Mouse (Mus musculus): ENCODE data around the gene Gm5868. TPM values are rescaled to one million over a fixed set of nuclear protein-coding genes. Genes with fewer than 3 reads are reported as not detected.

Gm5868 gene
- 5.9 and 6.3 TPM in 2 replicates for polyA plus RNA-seq (2014; fragmentation: Nextera tagmentation; extraction: Ambion mirVana)

DNA sequence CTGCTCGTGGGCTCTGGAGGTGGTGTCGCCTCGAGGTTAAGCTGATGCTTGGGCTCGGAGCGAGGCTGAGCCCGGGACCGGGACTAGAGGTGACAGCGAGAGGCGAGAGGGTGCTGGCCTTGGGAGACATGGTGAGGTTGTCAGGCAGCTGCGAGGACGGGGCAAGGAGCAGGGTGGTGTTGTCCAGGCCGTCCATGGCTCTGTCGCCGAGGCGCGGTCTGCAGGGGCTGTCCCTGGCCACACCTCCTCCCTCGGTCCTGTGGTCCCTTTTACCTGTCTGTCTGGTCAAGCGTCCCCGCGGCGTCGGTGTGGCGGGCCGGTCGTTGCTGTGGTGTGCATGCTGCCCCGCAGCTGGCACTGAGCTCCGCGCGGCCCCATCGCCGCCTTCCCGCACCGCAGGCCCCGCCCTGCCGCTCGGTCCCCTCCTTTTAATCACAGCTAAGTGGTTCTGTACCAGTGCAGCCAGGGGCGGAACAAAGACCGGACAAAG is at the start of gene Gm5868:
TSS of gene Gm5868 (minus strand) at position 360 of the 490 bp plus-strand sequence.
- H3K27ac ChIP-seq (ENCODE audit: low read depth, low read length) = no peak within 1 kb of the TSS
- ATAC-seq (ENCODE audit: low FRiP score) = peak; percentile 92
- WGBS = 3% methylated on average over 36 of the region's 38 CpGs

DNA sequence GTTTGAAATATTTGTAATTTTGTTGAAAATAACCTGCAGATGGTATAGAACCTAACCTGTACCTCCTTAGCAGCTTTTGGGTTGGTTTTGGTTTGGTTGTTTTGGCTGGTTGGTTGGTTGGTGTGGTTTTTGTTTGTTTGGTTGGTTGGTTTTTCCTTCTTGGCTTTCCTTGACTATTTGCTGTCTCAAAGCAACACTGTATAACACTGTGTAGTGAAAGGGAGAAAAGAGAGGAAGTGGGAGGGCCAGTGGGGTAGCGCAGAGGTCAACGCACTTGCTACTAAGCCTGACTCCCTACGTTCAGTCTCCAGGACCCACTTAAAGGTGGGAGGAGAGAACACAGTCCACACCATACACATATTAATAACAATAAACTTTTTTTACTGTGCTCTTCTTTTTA is 49.2 kb upstream of the Gm5868 start:
- Histone ChIP-seq H3K4me2 (replicated peaks; ENCODE audit: low read depth, low read length) (no peak overlapping the region), H3K4me3 (ENCODE audit: low read depth, low read length) (no peak overlapping the region), H3K27me3 (ENCODE audit: control insufficient read depth, insufficient read depth, low read length) (no peaks in the 10 kb centered on the region), H3K9ac (ENCODE audit: low read depth, low read length) (no peak overlapping the region), H3K36me3 (ENCODE audit: control insufficient read depth, insufficient read depth, low read length) (no peaks in the 10 kb centered on the region), H3K27ac (ENCODE audit: low read depth, low read length) (no peak overlapping the region), H3K9me3 (ENCODE audit: control insufficient read depth, low read length) (no peaks in the 10 kb centered on the region), H3K4me1 (replicated peaks; ENCODE audit: control insufficient read depth, insufficient read depth, low read length) (no peaks in the 10 kb centered on the region)
- 86% methylated on average over 3 of the region's 3 CpGs for WGBS
- ATAC-seq (ENCODE audit: low FRiP score) (no peak), DNase-seq (ENCODE audit: low spot score) (no peak)

More for the DNA sequence above, at the start of gene Gm5868:
- H3K4me3 ChIP-seq (ENCODE audit: low read depth, low read length) = peak within 1 kb of the TSS; percentile 33
- no peaks in the 10 kb centered on the region for H3K9me3 ChIP-seq (ENCODE audit: control insufficient read depth, low read length)
- DNase-seq (ENCODE audit: low spot score) = peak; percentile 56
- peaks cover 3% of the 10 kb centered on the region; the same call in 1 of the 2 replicates for H3K27me3 ChIP-seq (ENCODE audit: control insufficient read depth, insufficient read depth, low read length)
- peak within 1 kb of the TSS; percentile 48 for H3K4me2 ChIP-seq (replicated peaks; ENCODE audit: low read depth, low read length)
- H3K9ac ChIP-seq (ENCODE audit: low read depth, low read length) = peak within 1 kb of the TSS; percentile 40; the same call in 1 of the 2 replicates
- H3K36me3 ChIP-seq (ENCODE audit: control insufficient read depth, insufficient read depth, low read length) = no peaks in the 10 kb centered on the region
- H3K4me1 ChIP-seq (replicated peaks; ENCODE audit: control insufficient read depth, insufficient read depth, low read length) = no peaks in the 10 kb centered on the region

DNA sequence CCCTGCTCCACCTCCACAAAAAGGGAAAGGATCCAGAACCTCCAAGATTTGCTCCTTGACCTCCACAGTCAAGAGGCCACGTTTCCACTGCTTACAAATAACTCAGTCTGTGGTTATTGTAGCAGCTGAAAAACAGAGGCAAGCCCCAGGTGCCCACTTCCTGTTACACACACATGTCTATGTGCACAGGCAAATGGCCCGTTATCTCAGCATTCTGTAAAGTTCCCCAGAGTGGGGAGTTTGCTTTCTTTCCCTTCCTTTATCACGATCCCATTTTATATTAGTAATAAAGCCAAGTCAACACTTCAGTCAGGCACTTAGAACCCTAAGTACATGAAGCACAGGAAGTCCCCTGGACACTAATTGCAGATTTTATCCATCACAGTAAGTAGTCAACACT is 48.8 kb upstream of the Gm5868 start:
- no peak for ATAC-seq (ENCODE audit: low FRiP score)
- H3K4me2 ChIP-seq (replicated peaks; ENCODE audit: low read depth, low read length) = no peak overlapping the region
- no peak overlapping the region for H3K9ac ChIP-seq (ENCODE audit: low read depth, low read length)
- DNase-seq (ENCODE audit: low spot score) = no peak
- H3K9me3 ChIP-seq (ENCODE audit: control insufficient read depth, low read length) = no peaks in the 10 kb centered on the region
- H3K27me3 ChIP-seq (ENCODE audit: control insufficient read depth, insufficient read depth, low read length) = no peaks in the 10 kb centered on the region
- no peak overlapping the region for H3K27ac ChIP-seq (ENCODE audit: low read depth, low read length)
- no peaks in the 10 kb centered on the region for H3K4me1 ChIP-seq (replicated peaks; ENCODE audit: control insufficient read depth, insufficient read depth, low read length)
- 72% methylated on average over 3 of the region's 3 CpGs for WGBS
- H3K4me3 ChIP-seq (ENCODE audit: low read depth, low read length) = no peak overlapping the region
- H3K36me3 ChIP-seq (ENCODE audit: control insufficient read depth, insufficient read depth, low read length) = no peaks in the 10 kb centered on the region

DNA sequence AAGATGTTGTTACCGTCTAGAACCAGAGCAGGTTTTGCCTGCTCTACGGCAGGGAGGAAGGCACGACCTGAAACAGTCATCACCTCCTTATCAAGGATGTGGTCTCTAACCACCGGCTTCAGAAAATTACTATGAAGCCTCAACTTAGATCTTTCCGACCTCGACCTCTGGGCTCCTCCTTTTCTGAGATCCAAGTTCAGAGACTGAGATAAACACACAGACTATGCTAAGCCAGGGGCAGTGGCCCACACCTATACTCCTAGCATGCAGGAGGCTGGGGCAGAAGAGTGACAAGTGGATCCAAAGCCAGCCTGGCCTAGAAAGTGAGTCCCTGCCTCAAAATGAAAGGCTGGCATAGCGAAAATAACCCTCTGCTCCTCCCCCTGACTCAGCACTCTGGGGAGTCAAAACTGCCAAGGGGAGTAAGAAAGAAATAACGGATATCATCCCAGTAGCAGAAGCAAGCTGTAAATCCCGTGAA is 47.5 kb upstream of the Gm5868 start:
- H3K4me3 ChIP-seq (ENCODE audit: low read depth, low read length) = no peak overlapping the region
- DNase-seq (ENCODE audit: low spot score) = no peak
- WGBS = 85% methylated on average over 9 of the region's 9 CpGs
- H3K36me3 ChIP-seq (ENCODE audit: control insufficient read depth, insufficient read depth, low read length) = no peaks in the 10 kb centered on the region
- H3K9ac ChIP-seq (ENCODE audit: low read depth, low read length) = no peak overlapping the region
- no peaks in the 10 kb centered on the region for H3K4me1 ChIP-seq (replicated peaks; ENCODE audit: control insufficient read depth, insufficient read depth, low read length)
- no peaks in the 10 kb centered on the region for H3K27me3 ChIP-seq (ENCODE audit: control insufficient read depth, insufficient read depth, low read length)
- no peak overlapping the region for H3K27ac ChIP-seq (ENCODE audit: low read depth, low read length)
- H3K4me2 ChIP-seq (replicated peaks; ENCODE audit: low read depth, low read length) = no peak overlapping the region
- no peaks in the 10 kb centered on the region for H3K9me3 ChIP-seq (ENCODE audit: control insufficient read depth, low read length)
- ATAC-seq (ENCODE audit: low FRiP score) = no peak

DNA sequence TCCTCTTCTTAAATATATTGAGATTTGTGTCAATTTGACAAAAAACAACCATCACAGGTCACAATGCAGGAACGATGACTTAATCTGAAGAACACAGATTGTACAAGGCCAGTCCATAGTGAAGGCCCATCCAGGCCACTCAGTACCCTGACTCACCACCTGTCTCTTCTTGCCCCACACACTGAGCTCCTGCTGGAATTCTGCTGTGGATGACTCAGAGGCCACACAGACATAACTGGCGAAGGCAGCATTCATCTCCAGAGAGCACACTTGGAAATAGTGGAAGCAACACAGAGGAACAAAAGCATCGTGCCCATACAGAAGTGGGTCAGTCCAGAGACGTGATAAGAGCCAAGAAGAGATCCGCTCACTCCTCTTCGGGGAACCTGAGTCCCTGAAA is 42.7 kb upstream of the Gm5868 start:
- no peak overlapping the region for H3K9ac ChIP-seq (ENCODE audit: low read depth, low read length)
- H3K27me3 ChIP-seq (ENCODE audit: control insufficient read depth, insufficient read depth, low read length) = no peaks in the 10 kb centered on the region
- 92% methylated on average over 6 of the region's 6 CpGs for WGBS
- H3K9me3 ChIP-seq (ENCODE audit: control insufficient read depth, low read length) = no peaks in the 10 kb centered on the region
- H3K4me3 ChIP-seq (ENCODE audit: low read depth, low read length) = no peak overlapping the region
- H3K4me2 ChIP-seq (replicated peaks; ENCODE audit: low read depth, low read length) = no peak overlapping the region
- DNase-seq (ENCODE audit: low spot score) (no peak), ATAC-seq (ENCODE audit: low FRiP score) (no peak)
- no peaks in the 10 kb centered on the region for H3K36me3 ChIP-seq (ENCODE audit: control insufficient read depth, insufficient read depth, low read length)
- H3K27ac ChIP-seq (ENCODE audit: low read depth, low read length) = no peak overlapping the region
- no peaks in the 10 kb centered on the region for H3K4me1 ChIP-seq (replicated peaks; ENCODE audit: control insufficient read depth, insufficient read depth, low read length)

DNA sequence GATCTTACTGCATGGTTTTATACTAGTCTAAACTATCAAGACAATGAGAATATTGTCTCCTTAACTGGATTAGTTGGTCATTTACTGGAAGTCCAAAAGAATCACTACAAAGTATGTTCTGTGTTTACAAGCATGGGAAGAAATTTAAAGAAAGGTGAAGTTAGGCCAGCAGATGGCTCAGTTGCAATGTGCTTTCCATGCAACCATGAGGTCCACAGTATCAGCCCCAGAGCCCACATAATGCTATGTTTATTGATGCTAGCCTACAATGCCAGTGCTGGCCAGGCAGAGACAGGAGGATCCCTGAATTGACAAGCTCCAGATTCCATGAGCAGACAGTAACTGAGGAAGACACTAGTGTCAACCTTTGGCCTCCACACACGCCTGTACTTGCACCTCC is 33.7 kb upstream of the Gm5868 start:
- Histone ChIP-seq H3K4me1 (replicated peaks; ENCODE audit: control insufficient read depth, insufficient read depth, low read length) (no peaks in the 10 kb centered on the region), H3K9ac (ENCODE audit: low read depth, low read length) (no peak overlapping the region), H3K36me3 (ENCODE audit: control insufficient read depth, insufficient read depth, low read length) (no peaks in the 10 kb centered on the region), H3K9me3 (ENCODE audit: control insufficient read depth, low read length) (no peaks in the 10 kb centered on the region), H3K4me3 (ENCODE audit: low read depth, low read length) (no peak overlapping the region), H3K27ac (ENCODE audit: low read depth, low read length) (no peak overlapping the region), H3K27me3 (ENCODE audit: control insufficient read depth, insufficient read depth, low read length) (no peaks in the 10 kb centered on the region), H3K4me2 (replicated peaks; ENCODE audit: low read depth, low read length) (no peak overlapping the region)
- ATAC-seq (ENCODE audit: low FRiP score) = no peak
- WGBS = 90% methylated on average over 1 of the region's 1 CpGs
- DNase-seq (ENCODE audit: low spot score) = no peak

DNA sequence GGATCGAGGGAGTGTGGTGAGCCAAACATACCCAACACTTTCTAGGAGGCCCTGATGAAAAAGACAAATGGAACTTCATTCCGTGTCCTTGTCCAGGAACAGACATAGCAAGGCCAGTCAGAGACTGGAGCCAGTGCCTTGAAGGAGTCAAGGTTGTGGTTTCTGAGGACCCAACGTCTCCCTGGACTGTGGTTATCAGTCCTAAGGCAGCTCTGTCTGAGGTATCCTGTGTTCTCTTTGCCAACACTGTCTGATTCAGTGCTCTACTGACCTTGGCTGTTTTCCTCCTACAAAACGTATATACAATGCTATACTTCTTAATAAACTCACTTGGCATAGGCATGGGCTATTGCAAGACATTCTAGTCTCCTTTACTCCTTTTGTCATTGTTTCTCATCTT is 30.1 kb upstream of the Gm5868 start:
- no peaks in the 10 kb centered on the region for H3K27me3 ChIP-seq (ENCODE audit: control insufficient read depth, insufficient read depth, low read length)
- DNase-seq (ENCODE audit: low spot score) = no peak
- no peaks in the 10 kb centered on the region for H3K4me1 ChIP-seq (replicated peaks; ENCODE audit: control insufficient read depth, insufficient read depth, low read length)
- WGBS = 85% methylated on average over 4 of the region's 4 CpGs
- no peaks in the 10 kb centered on the region for H3K36me3 ChIP-seq (ENCODE audit: control insufficient read depth, insufficient read depth, low read length)
- no peak overlapping the region for H3K27ac ChIP-seq (ENCODE audit: low read depth, low read length)
- H3K9me3 ChIP-seq (ENCODE audit: control insufficient read depth, low read length) = no peaks in the 10 kb centered on the region
- H3K9ac ChIP-seq (ENCODE audit: low read depth, low read length) = no peak overlapping the region
- no peak overlapping the region for H3K4me2 ChIP-seq (replicated peaks; ENCODE audit: low read depth, low read length)
- no peak for ATAC-seq (ENCODE audit: low FRiP score)
- H3K4me3 ChIP-seq (ENCODE audit: low read depth, low read length) = no peak overlapping the region

DNA sequence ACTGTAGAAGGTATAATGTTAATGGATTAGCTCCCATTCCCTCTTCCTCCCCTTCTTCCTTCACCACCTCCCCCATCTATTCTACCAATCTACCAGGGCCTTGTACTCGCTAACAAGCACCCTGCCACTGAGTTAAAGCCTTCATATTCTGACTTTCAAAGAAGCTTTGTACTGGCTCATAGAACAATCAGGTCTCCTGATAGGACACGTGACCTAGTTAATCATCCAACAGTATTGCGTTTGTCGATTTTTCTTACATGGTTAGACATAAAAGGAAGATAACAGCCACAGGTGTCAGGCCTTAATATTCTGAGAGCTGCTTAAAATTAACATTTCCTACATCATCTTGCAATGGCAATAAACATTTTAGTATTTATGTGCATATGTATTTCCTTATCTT is 15.8 kb upstream of the Gm5868 start:
- no peaks in the 10 kb centered on the region for H3K9me3 ChIP-seq (ENCODE audit: control insufficient read depth, low read length)
- no peak overlapping the region for H3K4me2 ChIP-seq (replicated peaks; ENCODE audit: low read depth, low read length)
- H3K4me3 ChIP-seq (ENCODE audit: low read depth, low read length) = no peak overlapping the region
- H3K9ac ChIP-seq (ENCODE audit: low read depth, low read length) = no peak overlapping the region
- 91% methylated on average over 4 of the region's 4 CpGs for whole genome bisulfite sequencing
- no peaks in the 10 kb centered on the region for H3K27me3 ChIP-seq (ENCODE audit: control insufficient read depth, insufficient read depth, low read length)
- no peak overlapping the region for H3K27ac ChIP-seq (ENCODE audit: low read depth, low read length)
- H3K36me3 ChIP-seq (ENCODE audit: control insufficient read depth, insufficient read depth, low read length) = no peaks in the 10 kb centered on the region
- ATAC-seq (ENCODE audit: low FRiP score) (no peak), DNase-seq (ENCODE audit: low spot score) (no peak)
- H3K4me1 ChIP-seq (replicated peaks; ENCODE audit: control insufficient read depth, insufficient read depth, low read length) = no peaks in the 10 kb centered on the region

DNA sequence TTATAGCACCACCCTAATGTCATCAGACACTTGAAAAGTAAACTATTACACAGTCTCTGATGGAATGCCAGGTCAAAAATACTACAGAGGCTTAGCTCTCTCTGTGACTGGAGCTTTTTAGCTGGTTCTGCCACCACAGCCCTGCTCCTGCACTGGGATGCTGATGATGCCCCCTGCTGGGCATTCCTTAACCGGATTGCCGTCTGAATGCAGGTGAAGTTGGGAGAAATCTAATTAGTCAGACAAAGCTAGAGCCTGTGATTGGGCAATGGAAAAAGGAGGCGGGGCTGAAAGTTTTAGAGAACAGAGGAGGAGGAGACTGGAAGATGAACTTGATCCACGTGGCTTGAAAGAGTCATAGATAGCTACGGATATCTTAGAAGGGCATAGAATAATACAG is 13.7 kb upstream of the Gm5868 start:
- Histone ChIP-seq H3K27me3 (ENCODE audit: control insufficient read depth, insufficient read depth, low read length) (no peaks in the 10 kb centered on the region), H3K9ac (ENCODE audit: low read depth, low read length) (no peak overlapping the region), H3K4me3 (ENCODE audit: low read depth, low read length) (no peak overlapping the region), H3K4me2 (replicated peaks; ENCODE audit: low read depth, low read length) (no peak overlapping the region), H3K9me3 (ENCODE audit: control insufficient read depth, low read length) (no peaks in the 10 kb centered on the region), H3K36me3 (ENCODE audit: control insufficient read depth, insufficient read depth, low read length) (no peaks in the 10 kb centered on the region), H3K27ac (ENCODE audit: low read depth, low read length) (no peak overlapping the region), H3K4me1 (replicated peaks; ENCODE audit: control insufficient read depth, insufficient read depth, low read length) (no peaks in the 10 kb centered on the region)
- DNase-seq (ENCODE audit: low spot score) (peak; percentile 58), ATAC-seq (ENCODE audit: low FRiP score) (peak; percentile 51; the same call in 1 of the 2 replicates)
- 10% methylated on average over 5 of the region's 5 CpGs for WGBS
